Mouse (Mus musculus) ES-E14 (cell line): ENCODE data around the gene Macf1.

Experiments
- CHD2 ChIP-seq: IDR thresholded peaks from 2 replicates; pipeline ENCODE4 v1.6.1; 2014; ENCODE audit warnings: mild to moderate bottlenecking, low read depth, low read length, inconsistent platforms
- HCFC1 ChIP-seq: IDR thresholded peaks from 2 replicates; pipeline ENCODE4 v1.6.1; 2012; ENCODE audit warnings: low read length, inconsistent platforms, borderline replicate concordance; ENCODE audit not compliant: insufficient read depth
- MAFK ChIP-seq: IDR thresholded peaks from 2 replicates; pipeline ENCODE4 v1.6.1; 2014; ENCODE audit warnings: mild to moderate bottlenecking, low read depth, low read length, inconsistent platforms; ENCODE audit not compliant: insufficient read depth
- ZNF384 ChIP-seq: IDR thresholded peaks from 2 replicates; pipeline ENCODE4 v1.6.1; 2012; ENCODE audit warnings: low read depth, low read length, inconsistent platforms

- TF ChIP-seq CHD2 (no peak), ZNF384 (no peak), HCFC1 (no peak), MAFK (no peak)
Observed at GRCm38 (mm10) chr4:123438414-123438813, 245.7 kb downstream of the Macf1 start.
